Mouse (Mus musculus) spleen, adult 2 months (tissue): ENCODE results near the gene Hk3. TPM values are rescaled to one million over a fixed set of nuclear protein-coding genes. Genes with fewer than 3 reads are reported as not detected.

ENCODE experiments used
- DNase-seq, 2 experiments: peaks; one replicate each; pipeline versions ENCODE4 v3.0.0 to v3.0.0-alpha.2; 2012 to 2021; ENCODE audit warnings: low spot score in 2 of 2, low read depth in 1 of 2
- H3K27ac ChIP-seq: fragments of 200-500 bp; 2 replicates; pipeline ENCODE4 v1.5.1; 2012; ENCODE audit warnings: low read length, inconsistent platforms; ENCODE audit not compliant: insufficient read depth
- H3K27me3 ChIP-seq: fragments of 200-500 bp; 2 replicates; pipeline ENCODE4 v1.6.1; 2012; ENCODE audit warnings: mild to moderate bottlenecking, moderate library complexity, low read length, inconsistent platforms; ENCODE audit not compliant: control insufficient read depth, insufficient read depth
- H3K36me3 ChIP-seq: fragments of 200-500 bp; 2 replicates; pipeline ENCODE4 v1.6.1; 2012; ENCODE audit warnings: mild to moderate bottlenecking, low read length, inconsistent platforms; ENCODE audit not compliant: control insufficient read depth, insufficient read depth
- H3K4me1 ChIP-seq: fragments of 200-500 bp; 2 replicates; pipeline ENCODE4 v1.6.1; 2011; ENCODE audit warnings: inconsistent platforms; ENCODE audit not compliant: control insufficient read depth, insufficient read depth, insufficient read length
- H3K4me3 ChIP-seq: fragments of 200-500 bp; 2 replicates; pipeline ENCODE4 v1.5.1; 2011; ENCODE audit warnings: mild to moderate bottlenecking, inconsistent platforms; ENCODE audit not compliant: insufficient read depth, insufficient read length; ENCODE audit errors: extremely low read depth
- CTCF ChIP-seq: fragments of 200-500 bp; IDR thresholded peaks from 2 replicates; pipeline ENCODE4 v1.5.1; 2011; ENCODE audit warnings: mild to moderate bottlenecking, inconsistent platforms; ENCODE audit not compliant: insufficient read depth, insufficient read length, insufficient replicate concordance; ENCODE audit errors: extremely low read depth
- POLR2A ChIP-seq: fragments of 200-500 bp; IDR thresholded peaks from 2 replicates; pipeline ENCODE4 v1.6.1; 2011; ENCODE audit warnings: low read depth, low read length, inconsistent platforms
- WGBS: fragments of 180-500 bp; shearing (Covaris S2); methylation state at CpG from one replicate; pipeline ENCODE4 v1.1.7; 2018; 5-methylcytosine and 5-hydroxymethylcytosine counted together
- polyA plus RNA-seq: library from polyadenylated mRNA; depleted of rRNA; stranded (reverse); fragments of >200 nt; gene quantifications from 2 replicates; pipeline ENCODE4 v1.2.3, GENCODE M21; 2012

The Hk3 gene
- polyA plus RNA-seq, 1 experiment, result 14.1 TPM

DNA sequence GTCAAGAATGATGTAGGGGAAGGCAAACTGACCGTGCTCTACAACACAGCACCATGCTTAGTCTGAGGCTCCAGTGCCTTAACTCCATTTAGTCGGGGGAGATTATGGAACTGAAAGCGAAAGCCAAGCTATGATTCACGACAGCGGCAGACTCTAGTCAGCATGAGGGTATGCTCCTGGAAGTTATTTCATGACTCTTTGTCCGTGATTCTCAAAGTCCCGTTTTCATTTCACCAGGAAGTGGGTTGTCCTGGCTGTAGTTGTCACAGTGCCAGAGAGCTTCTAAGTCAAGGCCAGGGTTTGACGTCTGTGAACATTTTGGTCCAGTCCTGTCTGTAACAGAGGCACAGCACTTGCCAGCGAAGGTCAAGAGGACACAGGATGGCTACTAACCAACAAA lies 1.5 kb upstream of the Hk3 start:
- Histone ChIP-seq H3K27ac (peak overlapping the region; percentile 43), H3K36me3 (peaks cover 1% of the 10 kb centered on the region; the same call in 1 of the 2 replicates), H3K4me1 (peaks cover 24% of the 10 kb centered on the region), H3K4me3 (peak overlapping the region; percentile 42; the same call in 1 of the 2 replicates), H3K27me3 (no peaks in the 10 kb centered on the region)
- TF ChIP-seq CTCF (no peak), POLR2A (no peak)
- peak in 1 of 2 experiments; percentile 29 for DNase-seq
- 14% methylated on average over 9 of the region's 9 CpGs for WGBS

DNA sequence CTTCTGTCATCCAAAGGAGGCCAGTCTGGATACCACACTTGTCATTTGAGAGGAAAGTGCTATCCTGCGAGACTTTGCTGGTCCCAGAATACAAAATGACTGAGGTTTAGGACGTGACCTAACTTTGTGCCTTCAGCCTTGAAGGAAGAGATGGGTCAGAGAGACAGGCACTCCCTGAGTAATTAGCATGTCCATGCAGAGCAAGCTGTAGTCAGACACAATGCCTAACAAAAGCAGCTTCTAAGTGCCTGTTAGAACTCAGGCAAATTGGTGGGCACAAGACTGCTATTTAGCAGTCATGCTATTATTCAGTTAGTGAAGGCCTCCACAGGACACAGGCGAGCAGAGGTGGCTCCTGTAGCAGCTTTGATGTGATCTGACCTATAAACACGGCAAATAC lies 1.1 kb upstream of the Hk3 start:
- H3K27ac ChIP-seq, result peak overlapping the region; percentile 38
- no peak for DNase-seq
- WGBS, result 61% methylated on average over 4 of the region's 4 CpGs
- TF ChIP-seq POLR2A (no peak), CTCF (no peak)
- H3K27me3 ChIP-seq, result no peaks in the 10 kb centered on the region
- H3K4me1 ChIP-seq, result peaks cover 25% of the 10 kb centered on the region
- H3K36me3 ChIP-seq, result no peaks in the 10 kb centered on the region
- H3K4me3 ChIP-seq, result peak overlapping the region; percentile 9; the same call in 1 of the 2 replicates

DNA sequence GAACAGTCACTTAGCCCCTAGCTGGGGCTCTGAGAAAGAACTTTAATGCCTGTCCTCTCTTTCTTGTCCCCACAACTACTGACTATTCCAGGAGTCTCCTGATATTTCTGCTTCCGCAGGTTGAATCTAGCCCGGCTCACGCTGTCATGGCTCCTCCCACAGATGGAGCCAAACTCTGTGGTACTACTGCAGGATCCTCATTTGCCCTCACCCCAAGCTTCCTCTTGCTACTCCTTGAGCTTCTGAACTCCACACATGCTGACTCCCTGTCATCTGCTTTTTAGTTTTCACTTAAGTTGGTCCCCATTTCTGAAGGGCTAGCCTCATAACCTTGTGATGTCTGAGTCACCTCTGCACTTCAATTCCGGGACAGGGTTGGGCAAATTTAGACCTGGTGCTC lies 1.1 kb downstream of the Hk3 start:
- peaks cover 27% of the 10 kb centered on the region for H3K4me1 ChIP-seq
- DNase-seq, result no peak
- no peak overlapping the region for H3K4me3 ChIP-seq
- no peak overlapping the region; the same call in 1 of the 2 replicates for H3K27ac ChIP-seq
- TF ChIP-seq CTCF, result no peak
- TF ChIP-seq POLR2A, result no peak
- H3K36me3 ChIP-seq, result no peaks in the 10 kb centered on the region
- no peaks in the 10 kb centered on the region for H3K27me3 ChIP-seq
- 54% methylated on average over 4 of the region's 4 CpGs for whole genome bisulfite sequencing

DNA sequence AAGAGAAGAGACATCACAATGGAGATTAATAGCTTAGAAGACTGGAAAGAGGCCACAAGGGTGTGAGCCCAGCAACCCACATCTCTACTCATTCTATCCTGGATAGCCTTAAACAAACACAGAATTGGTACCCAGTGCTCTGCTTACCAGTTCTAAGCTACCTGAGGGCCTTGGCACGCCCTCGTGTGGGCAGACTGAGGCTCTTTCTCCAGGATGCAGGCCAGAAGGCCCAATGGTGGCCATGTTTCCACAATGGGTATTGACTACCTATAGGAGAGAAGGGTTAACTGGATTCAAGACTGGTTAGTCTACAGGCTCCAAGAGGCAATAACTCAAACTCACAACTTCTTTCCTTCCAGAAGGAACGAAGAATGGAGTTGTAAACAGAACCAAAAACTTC lies 2.0 kb downstream of the Hk3 start:
- Histone ChIP-seq H3K4me1 (peaks cover 25% of the 10 kb centered on the region), H3K27me3 (no peaks in the 10 kb centered on the region), H3K27ac (peak overlapping the region; percentile 68), H3K4me3 (no peak overlapping the region), H3K36me3 (no peaks in the 10 kb centered on the region)
- DNase-seq, result no peak
- TF ChIP-seq POLR2A (no peak), CTCF (no peak)
- 79% methylated on average over 3 of the region's 3 CpGs for WGBS

DNA sequence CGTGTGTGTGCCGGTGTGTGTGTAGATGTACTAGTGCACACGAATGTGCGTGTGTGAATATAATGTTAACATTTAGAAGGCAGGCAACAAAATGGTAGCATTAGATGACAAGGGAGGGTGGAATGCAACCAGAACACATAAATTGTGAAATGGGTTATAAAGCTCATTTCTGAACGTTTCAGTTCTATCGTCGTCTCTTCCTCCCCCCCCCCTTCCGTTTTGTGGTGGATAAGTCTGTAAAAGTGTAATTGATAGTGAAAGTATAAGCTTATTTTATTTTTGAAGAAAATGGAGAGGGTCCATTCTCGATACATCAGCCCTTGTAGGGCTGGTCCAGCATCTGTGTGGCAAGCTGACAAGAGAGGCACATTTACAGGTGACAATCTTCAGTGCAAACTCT lies 2.5 kb downstream of the Hk3 start:
- H3K36me3 ChIP-seq, result no peaks in the 10 kb centered on the region
- peaks cover 20% of the 10 kb centered on the region for H3K4me1 ChIP-seq
- 51% methylated on average over 9 of the region's 9 CpGs for WGBS
- TF ChIP-seq CTCF (no peak), POLR2A (no peak)
- H3K27me3 ChIP-seq, result no peaks in the 10 kb centered on the region
- peak overlapping the region; percentile 68 for H3K27ac ChIP-seq
- H3K4me3 ChIP-seq, result no peak overlapping the region
- no peak for DNase-seq

DNA sequence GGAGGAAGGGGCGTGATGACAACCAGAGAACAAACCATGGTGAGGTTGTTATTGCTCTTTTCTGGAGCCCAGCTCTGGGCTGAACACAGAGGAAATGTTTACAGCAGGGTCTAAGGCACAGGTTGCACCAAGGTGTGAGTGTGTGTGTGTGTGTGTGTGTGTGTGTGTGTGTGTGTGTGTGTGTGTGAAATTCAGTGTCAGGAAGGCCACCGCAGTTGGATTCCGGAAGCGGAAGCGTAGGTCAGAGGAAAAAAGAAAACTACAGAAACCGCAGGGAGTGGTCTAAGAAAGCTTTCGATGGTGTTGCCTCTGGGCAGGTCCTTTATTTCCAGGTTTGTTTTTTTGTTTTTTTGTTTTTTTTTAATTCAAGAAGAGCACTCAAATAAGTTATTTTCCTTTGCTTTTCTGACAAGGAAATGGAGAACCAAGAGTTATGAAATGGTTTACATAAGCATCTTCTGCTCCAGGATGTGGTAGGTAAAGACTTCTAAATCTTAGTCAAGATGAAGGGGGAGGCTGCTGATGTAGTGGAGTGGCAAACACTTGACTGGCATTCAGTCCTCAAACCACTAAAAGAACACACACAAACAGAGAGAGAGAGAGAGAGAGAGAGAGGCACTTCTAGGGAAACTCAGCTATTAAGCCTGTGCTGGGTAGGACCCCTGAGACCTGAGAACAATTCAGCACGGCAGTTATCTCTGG lies 3.1 kb downstream of the Hk3 start:
- no peaks in the 10 kb centered on the region for H3K36me3 ChIP-seq
- WGBS, result 39% methylated on average over 8 of the region's 8 CpGs
- DNase-seq, result peak in 1 of 2 experiments; percentile 38
- H3K27me3 ChIP-seq, result no peaks in the 10 kb centered on the region
- H3K4me1 ChIP-seq, result peaks cover 14% of the 10 kb centered on the region
- peak overlapping the region; percentile 68 for H3K27ac ChIP-seq
- H3K4me3 ChIP-seq, result no peak overlapping the region
- no peak for TF ChIP-seq CTCF
- TF ChIP-seq POLR2A, result no peak
